Mouse (Mus musculus): Measurements from ENCODE around the gene Ear10. TPM values are rescaled to one million over a fixed set of nuclear protein-coding genes. Genes with fewer than 3 reads are reported as not detected.

Ear10 gene
- not detected in 2 replicates for polyA plus RNA-seq (2012; rRNA removed; ENCODE audit: low replicate concordance)

GRCm38 (mm10) chr14:43923459-43923858 lies at the start of gene Ear10:
Ear10 (minus strand) TSS chr14:43923559.

GRCm38 (mm10) chr14:43956769-43957168 lies 33.4 kb upstream of the Ear10 start, which contains the start of gene Ang5:
Ang5 (plus strand) TSS chr14:43957069.

GRCm38 (mm10) chr14:43924688-43925403 lies 1.5 kb upstream of the Ear10 start, which contains the start of gene Gm8113:
Gm8113 (plus strand) TSS chr14:43925390.

GRCm38 (mm10) chr14:43875417-43875816 lies 47.9 kb downstream of the Ear10 start, which contains the start of gene Ear1:
Ear1 (minus strand) TSS chr14:43875517.

Other genes starting within 250 kb of the Ear10 start
- gene Gm8165, start 246.4 kb downstream of the Ear10 start, polyA plus RNA-seq (2012; rRNA removed; ENCODE audit: low replicate concordance): not detected in 2 replicates
- not detected in 2 replicates for gene Gm7324, start 225.7 kb downstream of the Ear10 start, polyA plus RNA-seq (2012; rRNA removed; ENCODE audit: low replicate concordance)
- not detected in 2 replicates for gene Gm16506, start 196.1 kb downstream of the Ear10 start, polyA plus RNA-seq (2012; rRNA removed; ENCODE audit: low replicate concordance)
- not detected in 2 replicates for gene Gm6526, start 175.7 kb downstream of the Ear10 start, polyA plus RNA-seq (2012; rRNA removed; ENCODE audit: low replicate concordance)
- not detected in 2 replicates for gene Gm8180, start 138.8 kb downstream of the Ear10 start, polyA plus RNA-seq (2012; rRNA removed; ENCODE audit: low replicate concordance)
- gene Ear1, start 48.0 kb downstream of the Ear10 start, polyA plus RNA-seq (2012; rRNA removed; ENCODE audit: low replicate concordance): not detected in 2 replicates
- gene Gm8113, start 1.8 kb upstream of the Ear10 start, polyA plus RNA-seq (2012; rRNA removed; ENCODE audit: low replicate concordance): 0.07 and 0.09 TPM in 2 replicates
- gene Ang5, start 33.5 kb upstream of the Ear10 start, polyA plus RNA-seq (2012; rRNA removed; ENCODE audit: low replicate concordance): not detected in 2 replicates
- gene Ang6, start 78.7 kb upstream of the Ear10 start, polyA plus RNA-seq (2012; rRNA removed; ENCODE audit: low replicate concordance): not detected in 2 replicates
- gene Ear2, start 179.1 kb upstream of the Ear10 start, polyA plus RNA-seq (2012; rRNA removed; ENCODE audit: low replicate concordance): 0.17 and 2.5 TPM in 2 replicates
- gene Gm3327, start 200.3 kb upstream of the Ear10 start, polyA plus RNA-seq (2012; rRNA removed; ENCODE audit: low replicate concordance): not detected in 2 replicates

All from duodenum, adult 2 months (tissue).